Mouse (Mus musculus) c-Kit-negative CD71-positive TER-119-positive erythroid progenitor cells, embryonic 14.5 days (primary cell): ENCODE measurements around the gene Fsd1.
A peak's percentile ranks its signal among the peaks of the same experiment; 100 is the strongest.

Source experiments
- DNase-seq: peaks from one replicate; pipeline ENCODE4 v3.0.0-alpha.2; 2013; ENCODE audit warnings: low read depth, low spot score

The Fsd1 gene

DNA sequence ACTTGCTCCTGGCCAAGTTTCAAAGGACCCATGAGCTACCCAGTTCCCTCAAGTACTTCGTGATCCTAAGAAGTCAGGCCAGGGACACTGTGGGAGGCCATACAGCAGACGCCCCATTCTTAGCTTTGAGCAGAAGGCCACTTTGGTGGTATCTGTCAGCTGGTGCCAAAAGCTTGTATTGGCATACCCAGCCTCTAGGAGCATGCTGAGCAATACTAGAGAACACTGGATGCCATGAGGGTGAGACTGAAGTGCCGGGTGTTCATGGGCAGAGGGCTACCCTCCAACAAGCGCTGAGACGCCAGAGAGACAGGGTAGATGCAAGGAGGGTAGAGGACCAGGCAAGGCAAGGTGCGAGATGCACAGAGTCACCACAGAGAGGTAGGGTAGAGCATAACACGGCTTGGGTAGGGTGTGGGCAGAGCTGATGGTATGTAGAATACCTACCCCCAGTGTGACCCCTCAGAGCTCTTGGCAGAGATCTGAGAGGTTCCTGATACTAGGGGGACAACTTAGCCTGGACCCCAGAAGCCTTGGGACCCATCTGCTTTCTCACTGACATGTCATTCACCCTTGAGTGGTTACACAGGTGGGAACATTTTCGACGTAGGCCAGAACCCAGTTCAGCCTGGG, 44.0 kb downstream of the Fsd1 start:
- DNase-seq, result no peak

DNA sequence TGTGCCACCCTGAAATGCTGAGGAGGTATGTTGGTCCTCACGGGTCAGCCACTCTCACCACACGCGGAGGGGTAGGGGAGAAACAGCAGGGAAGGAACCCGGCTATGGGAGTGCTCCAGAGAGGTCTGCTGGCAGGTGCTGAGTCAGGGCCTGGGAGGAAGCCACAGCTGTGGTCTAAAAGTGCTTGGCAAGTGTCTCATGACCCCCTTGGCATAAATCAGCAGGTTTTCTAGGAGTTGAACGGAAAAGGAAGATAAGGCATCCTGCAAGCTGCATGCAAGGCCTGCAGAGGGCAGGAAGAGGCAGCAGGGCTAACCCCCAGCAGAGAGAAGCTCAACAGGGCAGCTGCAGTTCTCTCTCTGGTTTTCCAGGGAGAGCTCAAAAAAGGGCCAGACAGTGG, 44.6 kb downstream of the Fsd1 start:
- no peak for DNase-seq

DNA sequence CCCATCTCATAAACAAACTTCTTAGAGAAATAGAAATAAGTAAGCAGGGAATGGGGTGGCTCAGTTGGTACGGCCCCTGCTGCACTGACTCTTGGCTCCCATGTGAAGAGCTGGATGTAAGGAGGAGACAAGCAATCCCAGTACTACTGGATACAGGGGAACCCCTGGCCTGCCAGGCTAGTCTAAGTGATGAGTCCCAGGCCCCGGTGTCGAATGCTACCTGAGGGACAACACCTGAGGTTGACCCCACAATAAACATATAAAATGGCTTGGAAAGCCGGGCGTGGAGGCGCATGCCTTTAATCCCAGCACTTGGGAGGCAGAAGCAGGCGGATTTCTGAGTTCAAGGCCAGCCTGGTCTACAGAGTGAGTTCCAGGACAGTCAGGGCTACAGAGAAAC, 45.1 kb downstream of the Fsd1 start:
- DNase-seq, result no peak

DNA sequence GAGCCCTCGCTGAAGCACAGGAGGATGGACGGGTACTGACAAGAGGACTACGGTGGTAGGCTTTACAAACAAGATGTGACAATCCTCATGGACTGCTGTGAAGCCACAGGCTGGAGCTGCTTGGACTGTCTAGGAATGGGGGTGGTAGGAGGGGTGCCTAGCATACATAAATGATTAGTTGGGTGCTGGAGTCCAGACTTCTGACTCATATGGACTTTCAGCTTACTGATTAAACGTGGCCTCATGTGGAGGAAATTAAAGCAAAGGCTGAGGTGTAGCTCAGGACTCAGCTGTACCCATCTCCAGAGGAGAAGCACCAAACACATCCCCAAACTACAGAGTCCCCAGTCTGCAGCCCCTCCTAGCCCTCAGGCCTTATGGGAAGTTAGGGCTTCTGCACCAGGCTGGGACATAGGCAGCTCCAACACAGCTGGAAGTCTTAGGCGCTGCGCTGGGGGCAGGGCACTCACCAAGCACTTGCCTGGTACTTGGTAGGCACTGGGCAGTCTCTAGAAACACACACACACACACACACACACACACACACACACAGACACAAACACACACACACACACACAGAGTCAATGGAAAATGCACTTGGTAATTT, 45.9 kb downstream of the Fsd1 start:
- no peak for DNase-seq

DNA sequence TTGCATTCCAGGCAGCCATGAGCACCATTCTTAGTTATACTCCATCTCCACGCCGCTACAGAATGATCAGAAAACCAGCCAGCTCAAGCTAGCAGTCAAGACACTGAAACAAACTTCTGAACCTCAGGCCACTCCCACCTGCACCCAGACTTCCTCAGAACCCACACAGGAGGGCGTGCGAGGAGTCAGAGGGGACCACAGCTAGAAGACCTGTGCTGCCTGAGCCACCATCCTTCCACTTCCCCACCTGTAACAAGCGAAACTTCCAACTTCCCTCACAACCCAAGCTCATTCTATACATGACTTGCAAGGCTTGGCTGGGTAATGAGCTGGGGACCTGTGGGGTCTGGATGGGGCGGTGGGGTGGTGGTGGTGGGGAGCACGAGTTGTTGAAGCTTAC, 46.5 kb downstream of the Fsd1 start:
- DNase-seq, result no peak

DNA sequence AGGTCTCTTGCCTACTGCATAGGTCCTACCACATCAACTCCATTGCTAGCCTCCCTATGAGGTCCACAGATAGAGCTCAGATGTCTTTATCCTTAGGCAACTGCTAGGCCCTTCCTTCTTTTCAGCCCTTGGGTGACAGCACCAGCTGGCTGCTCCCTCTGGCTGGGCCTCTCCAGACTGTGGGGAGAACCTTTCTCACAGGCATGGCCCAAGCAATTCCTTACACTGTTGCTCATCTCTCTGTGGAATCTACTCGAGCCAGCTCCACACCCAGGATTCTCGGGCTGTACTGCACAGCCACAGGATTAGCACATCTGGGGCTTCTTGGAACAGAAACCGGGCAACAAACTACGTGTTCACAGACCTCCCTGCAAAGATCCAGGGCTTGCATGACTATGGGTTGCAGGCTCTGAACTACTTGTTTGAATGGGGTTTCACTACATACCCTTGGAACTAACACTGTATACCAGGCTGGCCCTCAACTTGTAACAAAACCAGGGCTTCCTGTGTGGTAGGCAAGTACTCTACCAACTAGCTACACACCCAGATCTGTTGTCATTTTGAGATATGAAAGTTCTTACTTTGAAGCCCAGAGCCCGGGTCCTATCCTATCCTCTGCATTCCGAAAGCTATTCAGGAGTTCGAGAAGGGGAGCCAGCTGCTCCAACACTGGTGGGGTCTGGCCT, 47.9 kb downstream of the Fsd1 start:
- DNase-seq, result no peak

DNA sequence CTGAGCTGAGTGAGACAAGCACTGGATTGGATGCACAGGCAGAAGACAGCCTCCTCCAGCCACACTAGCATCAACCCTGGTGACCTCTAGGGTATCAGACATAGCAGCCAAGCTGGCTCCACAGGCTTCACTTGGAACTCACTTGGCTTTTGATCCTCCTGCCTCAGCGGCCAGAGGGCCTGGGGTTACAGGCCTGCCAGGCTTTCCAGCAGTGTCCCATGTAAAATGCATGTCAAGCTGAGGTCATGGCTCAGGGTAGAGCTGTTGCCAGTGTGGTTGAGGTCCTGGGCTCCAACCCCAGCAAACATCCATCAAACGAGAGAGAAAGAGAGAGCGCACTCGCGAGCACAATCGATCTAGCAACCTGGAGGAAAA, 48.4 kb downstream of the Fsd1 start:
- no peak for DNase-seq

DNA sequence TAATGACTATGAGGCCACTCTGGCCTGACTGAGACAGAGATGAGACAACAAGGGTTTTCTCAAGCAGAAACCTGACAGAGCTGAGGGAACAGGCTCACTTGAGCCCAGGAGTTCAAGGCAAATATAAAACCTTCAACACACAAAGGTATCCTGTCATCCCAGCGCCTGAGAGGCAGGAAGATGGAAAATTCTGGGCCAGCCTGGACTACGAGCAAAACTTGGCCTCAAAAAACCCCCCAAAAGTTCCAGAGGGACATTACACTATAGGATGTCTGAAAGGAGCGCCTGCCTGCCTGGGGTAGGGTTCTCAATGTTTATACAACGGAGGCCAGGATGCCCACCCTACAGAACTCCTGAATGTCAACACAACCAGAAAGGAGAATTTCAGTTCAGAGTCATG, 48.9 kb downstream of the Fsd1 start:
- no peak for DNase-seq

DNA sequence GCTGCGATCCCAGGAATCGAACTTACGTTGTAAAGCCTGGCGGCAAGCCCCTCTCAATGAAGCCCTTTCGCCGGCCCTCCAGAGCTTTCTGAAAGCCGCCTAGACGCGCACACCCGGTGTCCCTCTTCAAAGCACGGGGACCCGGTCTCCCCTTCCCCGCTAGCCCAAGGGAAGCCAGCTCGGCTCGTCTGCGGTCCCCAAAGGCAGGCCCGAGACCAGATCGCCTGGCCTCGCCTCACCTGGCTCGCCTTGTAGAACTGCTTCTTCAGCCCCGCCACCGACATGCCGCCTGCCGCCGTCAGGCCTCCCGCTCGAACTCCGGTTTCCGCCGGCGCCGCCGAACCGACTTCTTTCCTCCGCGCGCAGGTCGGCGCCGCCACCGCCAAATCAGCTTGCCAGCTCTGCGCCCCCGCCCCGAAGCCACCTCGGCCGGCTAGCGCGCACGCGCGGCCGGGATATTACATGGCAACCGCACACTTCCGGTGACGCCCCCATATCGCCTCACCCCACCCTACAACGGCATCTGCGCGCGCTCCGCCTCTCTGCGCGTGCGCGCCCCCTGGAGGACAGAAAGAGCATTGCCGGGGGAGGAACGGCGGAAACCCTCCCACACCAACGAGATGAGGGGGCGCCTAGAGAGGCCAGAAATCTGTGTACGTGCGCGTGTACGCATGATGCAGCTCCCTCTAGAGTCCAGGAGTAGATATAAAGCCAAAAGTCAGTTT, 50.0 kb downstream of the Fsd1 start, which contains the start of gene Sh3gl1:
TSS of gene Sh3gl1 (minus strand) at position 460 of the 725 bp plus-strand sequence.
- DNase-seq, result peak; percentile 97

DNA sequence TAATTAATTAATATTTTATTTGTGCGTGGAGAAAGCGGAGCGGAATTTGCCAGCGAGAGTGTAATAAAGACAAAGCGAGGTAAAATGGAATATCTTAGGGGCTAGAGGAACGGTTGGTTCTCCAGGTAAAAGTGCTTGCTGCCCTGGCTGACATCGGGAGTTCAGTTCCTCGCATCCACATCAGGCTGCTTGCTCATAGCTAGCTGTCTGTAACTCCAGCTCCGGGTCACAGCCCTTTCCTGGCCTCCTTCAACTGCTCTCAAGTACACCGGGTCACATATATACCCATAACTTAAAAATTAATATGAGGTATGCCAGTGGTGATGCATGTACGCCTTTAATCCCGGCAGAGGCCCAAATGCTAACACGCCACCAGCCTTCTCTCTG, 50.6 kb downstream of the Fsd1 start:
- DNase-seq, result no peak

DNA sequence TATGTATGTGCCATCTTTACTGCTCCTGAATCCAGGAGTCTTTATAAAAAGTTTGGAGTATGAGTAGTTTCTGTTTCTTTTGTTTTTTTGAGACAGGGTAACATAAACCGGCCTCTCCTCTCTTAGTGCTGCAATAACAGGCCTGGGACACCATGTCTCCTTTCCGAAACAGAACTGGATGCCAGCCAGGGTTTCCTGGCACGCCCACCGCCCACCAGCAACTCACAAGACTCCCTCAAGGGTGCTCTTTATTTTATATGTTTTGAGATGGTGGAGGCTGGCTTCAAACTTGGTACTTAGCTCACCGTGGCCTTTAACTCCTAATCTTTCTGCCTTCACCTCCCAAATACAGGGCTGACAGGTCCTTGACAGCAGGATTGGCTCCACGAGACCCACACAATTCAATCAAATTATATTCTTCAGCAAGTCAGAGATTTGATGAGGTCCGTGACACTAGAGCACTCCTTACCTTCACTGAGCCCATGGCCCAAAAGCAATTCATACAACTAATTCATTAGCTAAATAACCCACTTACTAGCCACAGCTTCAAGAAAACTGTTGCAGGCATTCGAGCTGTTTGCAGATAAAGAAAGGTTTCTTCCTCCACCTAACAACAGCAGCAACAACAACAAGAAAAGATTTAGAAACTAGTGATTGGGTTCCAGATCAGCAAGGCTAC, 52.4 kb downstream of the Fsd1 start:
- no peak for DNase-seq

DNA sequence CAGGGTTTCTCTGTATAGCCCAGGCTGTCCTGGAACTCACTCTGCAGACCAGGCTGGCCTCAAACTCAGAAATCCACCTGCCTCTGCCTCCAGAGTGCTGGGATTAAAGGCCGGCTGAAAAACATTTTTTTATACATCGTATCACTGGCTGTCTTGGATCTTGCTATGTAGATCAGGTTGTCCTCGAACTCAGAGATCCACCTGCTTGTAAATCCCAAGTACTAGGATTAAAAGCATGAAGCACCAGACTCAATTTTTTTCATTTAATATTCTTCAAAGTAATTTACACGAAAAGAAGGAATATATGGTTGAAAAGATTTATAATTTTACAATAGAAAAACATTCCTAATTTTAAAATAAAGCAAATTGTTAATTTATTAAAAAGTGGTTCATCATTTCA, 53.0 kb downstream of the Fsd1 start:
- DNase-seq, result no peak

DNA sequence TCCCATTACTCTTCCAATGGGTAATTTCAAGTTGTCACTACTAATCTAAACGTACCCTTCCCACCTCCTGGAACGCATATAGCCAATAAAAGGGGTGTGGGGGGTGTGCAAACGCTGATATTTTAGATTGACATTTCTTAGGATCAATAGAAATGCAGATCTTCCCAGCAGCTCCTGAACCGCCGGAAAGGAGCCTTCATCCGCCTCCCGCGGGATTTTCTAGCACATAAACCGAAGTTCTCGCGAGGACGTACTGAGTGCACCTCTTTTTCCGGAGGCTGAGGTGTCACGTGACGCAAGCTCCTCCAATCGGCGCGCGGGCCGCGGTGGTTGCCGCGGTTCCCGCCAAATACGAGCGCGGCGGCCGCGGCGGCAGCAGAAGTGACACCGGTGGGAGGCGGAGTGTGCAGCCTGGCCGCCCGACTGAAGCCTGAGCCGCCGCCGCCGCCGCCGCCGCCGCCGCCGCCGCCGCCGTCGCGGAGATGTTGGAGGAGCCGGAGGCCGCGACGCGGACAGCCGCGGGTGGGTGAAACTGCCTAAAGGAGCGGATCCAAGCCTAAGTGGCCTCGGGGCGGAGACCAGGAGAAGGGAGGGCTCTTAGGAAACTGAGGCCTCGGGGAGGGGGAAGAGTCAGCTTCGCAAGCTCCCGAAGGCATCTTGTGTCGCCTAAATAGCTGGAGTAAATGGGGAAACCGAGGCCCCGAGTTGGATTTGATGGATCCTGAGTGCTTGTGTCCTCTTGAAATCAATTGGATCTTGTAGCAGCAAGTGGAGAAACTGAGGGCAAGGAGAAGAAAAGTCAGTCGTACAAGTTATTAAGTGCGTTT, 53.9 kb downstream of the Fsd1 start, which contains the start of gene Chaf1a:
TSS of gene Chaf1a (plus strand) at position 410 of the 827 bp plus-strand sequence.
- DNase-seq, result peak; percentile 96

DNA sequence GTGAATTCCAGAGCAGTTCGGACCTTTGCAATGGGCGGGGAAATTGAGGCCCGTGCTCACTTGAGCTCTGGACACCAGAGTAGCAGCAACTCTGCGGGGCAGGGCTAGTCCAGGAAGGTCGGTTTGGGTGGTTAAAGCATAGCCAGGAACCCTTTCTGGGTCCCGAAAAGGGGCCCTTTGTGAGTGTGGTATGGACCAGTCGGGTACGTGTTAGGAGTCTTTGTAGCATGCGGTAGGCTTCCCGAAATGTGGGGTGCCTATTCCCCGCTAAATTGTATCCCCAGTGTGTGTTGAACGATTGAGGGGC, 54.5 kb downstream of the Fsd1 start:
- DNase-seq, result no peak
